Mouse (Mus musculus): Measurements from ENCODE around the gene Baiap2l2. TPM values are rescaled to one million over a fixed set of nuclear protein-coding genes. Genes with fewer than 3 reads are reported as not detected.
A peak's percentile ranks its signal among the peaks of the same experiment; 100 is the strongest.

The Baiap2l2 gene
- total and polyA plus RNA-seq, 2 experiments from 2014 or later = 1.7 to 6.8 TPM

DNA sequence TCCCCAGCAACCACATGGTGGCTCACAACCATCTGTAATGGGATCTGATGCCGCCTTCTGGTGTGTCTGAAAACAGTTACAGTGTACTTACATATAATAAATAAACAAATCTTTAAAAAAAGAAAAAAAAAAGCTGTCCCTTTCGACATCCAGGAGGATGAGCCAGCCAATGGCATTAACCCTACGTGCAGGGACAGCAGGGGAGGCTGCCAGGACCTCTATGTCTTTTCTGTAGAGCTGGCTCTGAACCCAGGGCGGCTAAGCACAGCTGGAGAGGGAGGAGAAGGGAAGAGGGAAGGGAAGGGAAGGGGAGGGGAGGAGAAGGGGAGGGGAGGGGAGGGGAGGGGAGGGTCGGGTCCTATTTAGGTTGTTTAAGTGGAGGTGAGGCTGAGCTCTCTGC, 19.5 kb upstream of the Baiap2l2 start:
- Histone ChIP-seq H3K27ac (no peak overlapping the region), H3K27me3 (ENCODE audit: insufficient read depth, low read length) (no peaks in the 10 kb centered on the region), H3K36me3 (ENCODE audit: insufficient read depth, low read length) (no peaks in the 10 kb centered on the region), H3K4me2 (ENCODE audit: low read depth, low read length) (no peak overlapping the region), H3K4me3 (ENCODE audit: low read length) (no peak overlapping the region), H3K4me1 (ENCODE audit: insufficient read depth, low read length) (no peaks in the 10 kb centered on the region), H3K9me3 (ENCODE audit: low read length) (no peaks in the 10 kb centered on the region), H3K9ac (replicated peaks; ENCODE audit: low read length) (no peak overlapping the region)
- DNase-seq (ENCODE audit: low spot score) = no peak
- WGBS = 72% methylated on average over 3 of the region's 5 CpGs
- no peak for TF ChIP-seq CTCF (IDR thresholded peaks at IDR 0.05; ENCODE audit: low read depth)
- ATAC-seq = no peak

DNA sequence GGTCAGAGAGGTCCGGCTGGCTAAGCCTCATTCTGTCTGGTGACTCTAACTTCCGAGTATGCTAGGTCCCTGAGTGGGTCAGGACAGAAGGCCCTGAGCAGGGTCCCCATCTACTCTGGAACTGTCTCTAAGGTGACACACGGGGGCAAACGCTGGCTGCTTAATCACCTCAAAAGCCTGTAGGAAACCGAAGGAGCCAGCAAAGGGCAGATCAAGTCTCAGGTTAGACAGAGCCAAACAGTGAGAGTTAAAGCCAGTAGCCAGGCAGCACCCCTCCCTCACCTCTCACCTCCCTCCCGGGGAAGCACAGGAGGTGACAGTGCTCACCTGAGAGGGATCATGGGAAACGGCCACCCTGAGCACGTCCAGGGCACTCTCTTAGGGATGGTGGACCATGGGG, 18.4 kb upstream of the Baiap2l2 start:
- ATAC-seq = no peak
- Histone ChIP-seq H3K9me3 (ENCODE audit: low read length) (no peaks in the 10 kb centered on the region), H3K4me1 (ENCODE audit: insufficient read depth, low read length) (no peaks in the 10 kb centered on the region), H3K4me2 (ENCODE audit: low read depth, low read length) (no peak overlapping the region), H3K4me3 (ENCODE audit: low read length) (no peak overlapping the region), H3K27ac (no peak overlapping the region), H3K27me3 (ENCODE audit: insufficient read depth, low read length) (no peaks in the 10 kb centered on the region), H3K9ac (replicated peaks; ENCODE audit: low read length) (no peak overlapping the region), H3K36me3 (ENCODE audit: insufficient read depth, low read length) (no peaks in the 10 kb centered on the region)
- no peak for DNase-seq (ENCODE audit: low spot score)
- WGBS = 85% methylated on average over 8 of the region's 8 CpGs
- TF ChIP-seq CTCF (IDR thresholded peaks at IDR 0.05; ENCODE audit: low read depth) = no peak

DNA sequence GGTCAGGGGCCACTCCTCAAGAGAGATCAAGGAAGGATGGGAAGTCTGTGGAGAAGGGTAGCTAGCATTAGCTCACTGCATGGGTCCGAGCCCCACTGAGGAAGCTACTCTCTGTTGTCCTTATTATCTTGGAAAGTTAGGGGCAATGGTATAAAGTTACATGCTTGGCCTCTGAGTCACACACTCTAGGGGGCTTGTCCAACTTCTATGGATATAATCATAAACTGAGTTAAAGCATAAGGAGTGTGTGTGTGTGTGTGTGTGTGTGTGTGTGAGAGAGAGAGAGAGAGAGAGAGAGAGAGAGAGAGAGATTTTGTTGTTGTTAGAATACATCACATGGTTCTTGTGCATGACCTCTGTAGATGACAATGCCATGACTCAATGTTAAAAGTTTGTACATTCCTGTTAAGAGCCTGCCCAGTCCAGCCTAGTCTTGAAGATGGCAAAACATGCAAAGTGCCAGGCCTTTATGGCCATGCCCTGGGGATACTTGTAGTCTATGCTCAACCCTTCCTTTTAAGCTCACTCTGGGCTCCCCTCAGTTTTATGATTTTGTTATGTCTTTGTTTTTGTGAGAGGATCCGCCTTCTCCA, 14.3 kb upstream of the Baiap2l2 start:
- Histone ChIP-seq H3K4me3 (ENCODE audit: low read length) (no peak overlapping the region), H3K4me1 (ENCODE audit: insufficient read depth, low read length) (no peaks in the 10 kb centered on the region), H3K27me3 (ENCODE audit: insufficient read depth, low read length) (no peaks in the 10 kb centered on the region), H3K9ac (replicated peaks; ENCODE audit: low read length) (no peak overlapping the region), H3K9me3 (ENCODE audit: low read length) (no peaks in the 10 kb centered on the region), H3K4me2 (ENCODE audit: low read depth, low read length) (no peak overlapping the region), H3K36me3 (ENCODE audit: insufficient read depth, low read length) (no peaks in the 10 kb centered on the region; the same call in 1 of the 2 replicates), H3K27ac (no peak overlapping the region)
- ATAC-seq (no peak), DNase-seq (ENCODE audit: low spot score) (no peak)
- 86% methylated on average over 2 of the region's 2 CpGs for WGBS
- no peak for TF ChIP-seq CTCF (IDR thresholded peaks at IDR 0.05; ENCODE audit: low read depth)

DNA sequence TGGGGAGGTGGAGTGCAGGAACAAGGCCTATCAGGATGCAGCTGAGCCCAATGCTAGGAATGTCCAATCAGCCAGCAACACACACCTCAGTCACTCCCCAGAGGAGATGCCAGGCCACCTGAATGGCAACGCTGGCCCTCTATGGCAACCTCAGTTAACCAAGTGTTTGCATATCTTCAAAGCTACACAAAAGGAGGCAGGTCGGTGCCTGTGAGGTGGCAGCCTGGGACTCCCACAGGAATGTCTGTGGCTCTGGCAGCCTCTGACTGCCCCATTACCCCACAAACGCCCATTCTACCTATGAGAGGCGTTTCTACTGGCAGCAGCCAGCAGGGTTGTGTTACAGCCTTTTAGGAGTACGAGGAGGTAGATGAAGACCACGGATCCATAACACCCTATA, 13.2 kb upstream of the Baiap2l2 start:
- no peak for DNase-seq (ENCODE audit: low spot score)
- Histone ChIP-seq H3K27me3 (ENCODE audit: insufficient read depth, low read length) (no peaks in the 10 kb centered on the region), H3K9ac (replicated peaks; ENCODE audit: low read length) (no peak overlapping the region), H3K4me1 (ENCODE audit: insufficient read depth, low read length) (no peaks in the 10 kb centered on the region), H3K9me3 (ENCODE audit: low read length) (no peaks in the 10 kb centered on the region), H3K4me3 (ENCODE audit: low read length) (no peak overlapping the region), H3K4me2 (ENCODE audit: low read depth, low read length) (no peak overlapping the region), H3K36me3 (ENCODE audit: insufficient read depth, low read length) (no peaks in the 10 kb centered on the region; the same call in 1 of the 2 replicates), H3K27ac (no peak overlapping the region)
- WGBS = 81% methylated on average over 6 of the region's 6 CpGs
- no peak for ATAC-seq
- TF ChIP-seq CTCF (IDR thresholded peaks at IDR 0.05; ENCODE audit: low read depth) = no peak

DNA sequence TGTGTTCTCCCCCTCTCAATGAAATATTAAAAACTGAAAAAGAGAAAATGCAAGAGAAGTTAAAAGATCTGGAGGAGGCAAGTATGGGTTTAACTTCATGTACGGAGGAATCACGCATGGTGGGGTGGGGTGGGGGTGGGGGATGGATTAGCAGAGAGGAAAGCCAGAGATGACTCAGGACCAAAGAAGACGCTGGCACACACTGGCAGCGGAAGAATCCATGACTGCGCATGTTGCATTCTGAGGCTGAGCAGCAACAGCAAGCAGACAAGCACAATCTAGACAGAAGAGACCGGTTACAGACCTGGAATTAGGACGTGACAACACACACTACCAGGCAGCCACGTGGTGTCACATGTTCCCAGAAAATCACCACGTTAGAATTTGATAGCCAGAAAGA, 7.4 kb upstream of the Baiap2l2 start:
- H3K27me3 ChIP-seq (ENCODE audit: insufficient read depth, low read length) = no peaks in the 10 kb centered on the region
- no peaks in the 10 kb centered on the region for H3K4me1 ChIP-seq (ENCODE audit: insufficient read depth, low read length)
- H3K4me2 ChIP-seq (ENCODE audit: low read depth, low read length) = no peak overlapping the region
- no peak for ATAC-seq
- no peak for TF ChIP-seq CTCF (IDR thresholded peaks at IDR 0.05; ENCODE audit: low read depth)
- no peak for DNase-seq (ENCODE audit: low spot score)
- no peak overlapping the region for H3K27ac ChIP-seq
- no peaks in the 10 kb centered on the region for H3K36me3 ChIP-seq (ENCODE audit: insufficient read depth, low read length)
- WGBS = 91% methylated on average over 9 of the region's 9 CpGs
- no peak overlapping the region for H3K9ac ChIP-seq (replicated peaks; ENCODE audit: low read length)
- H3K9me3 ChIP-seq (ENCODE audit: low read length) = no peaks in the 10 kb centered on the region
- no peak overlapping the region for H3K4me3 ChIP-seq (ENCODE audit: low read length)

DNA sequence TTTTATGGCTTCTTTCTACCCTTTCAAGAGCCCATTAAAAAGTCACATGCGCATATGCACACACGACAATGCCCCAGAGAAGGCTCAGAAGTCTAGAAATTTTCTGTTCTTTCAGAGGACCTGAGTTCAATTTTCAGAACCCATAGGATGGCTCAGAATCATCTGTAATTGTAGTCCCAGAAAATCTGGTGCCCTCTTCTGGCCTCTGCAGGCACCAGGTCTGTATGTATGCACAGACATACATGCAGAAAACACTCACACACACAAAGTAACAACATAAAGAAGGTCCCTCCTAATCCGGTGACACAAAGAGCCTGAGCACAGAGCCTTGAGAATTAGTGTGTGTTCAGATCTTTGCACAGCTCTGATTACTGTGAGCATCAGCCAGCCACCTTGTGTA, 5.0 kb upstream of the Baiap2l2 start:
- WGBS = 80% methylated on average over 3 of the region's 3 CpGs

DNA sequence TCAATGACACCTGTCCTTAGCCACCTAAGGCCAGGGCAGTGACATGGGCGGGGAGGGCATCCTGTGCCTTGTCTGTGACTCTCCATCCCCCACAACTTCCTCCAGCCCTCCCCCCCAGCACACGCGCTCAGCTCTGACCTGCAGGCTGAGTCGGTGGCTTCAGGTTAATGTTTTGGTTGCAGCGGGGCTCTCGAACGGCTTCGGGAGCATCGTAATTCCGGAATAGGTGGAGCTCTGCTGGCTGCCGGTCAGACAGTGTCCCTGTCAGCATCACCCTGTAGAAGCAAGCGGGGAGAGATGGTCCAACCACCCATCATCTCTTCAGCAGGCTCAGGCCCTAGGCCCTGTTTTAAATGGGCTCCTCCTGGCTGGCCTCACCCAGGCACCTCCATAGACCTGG, 4.1 kb upstream of the Baiap2l2 start:
- DNase-seq (ENCODE audit: low spot score) (no peak), ATAC-seq (no peak)
- Histone ChIP-seq H3K9ac (replicated peaks; ENCODE audit: low read length) (no peak overlapping the region), H3K4me3 (ENCODE audit: low read length) (no peak overlapping the region), H3K27me3 (ENCODE audit: insufficient read depth, low read length) (no peaks in the 10 kb centered on the region), H3K27ac (no peak overlapping the region), H3K4me1 (ENCODE audit: insufficient read depth, low read length) (no peaks in the 10 kb centered on the region), H3K36me3 (ENCODE audit: insufficient read depth, low read length) (no peaks in the 10 kb centered on the region), H3K9me3 (ENCODE audit: low read length) (no peaks in the 10 kb centered on the region), H3K4me2 (ENCODE audit: low read depth, low read length) (no peak overlapping the region)
- WGBS = 96% methylated on average over 12 of the region's 12 CpGs
- no peak for TF ChIP-seq CTCF (IDR thresholded peaks at IDR 0.05; ENCODE audit: low read depth)

More for the DNA sequence above, 5.0 kb upstream of the Baiap2l2 start:
- DNase-seq (ENCODE audit: low spot score) (no peak), ATAC-seq (no peak)
- H3K4me2 ChIP-seq (ENCODE audit: low read depth, low read length) = no peak overlapping the region
- no peaks in the 10 kb centered on the region for H3K36me3 ChIP-seq (ENCODE audit: insufficient read depth, low read length)
- H3K27me3 ChIP-seq (ENCODE audit: insufficient read depth, low read length) = no peaks in the 10 kb centered on the region
- no peaks in the 10 kb centered on the region for H3K4me1 ChIP-seq (ENCODE audit: insufficient read depth, low read length)
- no peak overlapping the region for H3K27ac ChIP-seq
- no peak overlapping the region for H3K9ac ChIP-seq (replicated peaks; ENCODE audit: low read length)
- no peaks in the 10 kb centered on the region for H3K9me3 ChIP-seq (ENCODE audit: low read length)
- no peak overlapping the region for H3K4me3 ChIP-seq (ENCODE audit: low read length)
- peak; percentile 19; the same call in 1 of the 2 replicates for TF ChIP-seq CTCF (IDR thresholded peaks at IDR 0.05; ENCODE audit: low read depth)
